Mouse (Mus musculus): Measurements from ENCODE around the gene Clk4. TPM values are rescaled to one million over a fixed set of nuclear protein-coding genes. Genes with fewer than 3 reads are reported as not detected.

Clk4 gene
- 137 and 160 TPM in 2 replicates for polyA plus RNA-seq (2015; fragmentation: Nextera tagmentation; extraction: Ambion mirVana)

- WGBS = 87% methylated on average over 3 of the region's 3 CpGs
- peaks cover 31% of the 10 kb centered on the region for H3K4me1 ChIP-seq (ENCODE audit: control insufficient read depth, insufficient read depth, low read length)
- no peak for ATAC-seq
- H3K27ac ChIP-seq (ENCODE audit: low read length) = peak within 1 kb of the TSS; percentile 88
- peak within 1 kb of the TSS; percentile 99 for H3K9ac ChIP-seq (ENCODE audit: low read depth, low read length)
- H3K36me3 ChIP-seq (ENCODE audit: control insufficient read depth, insufficient read depth, low read length) = no peaks in the 10 kb centered on the region
- H3K9me3 ChIP-seq (replicated peaks; ENCODE audit: control insufficient read depth, low read length, poor library complexity, severe bottlenecking) = no peaks in the 10 kb centered on the region
- H3K4me2 ChIP-seq (ENCODE audit: low read length) = peak within 1 kb of the TSS; percentile 92
- no peaks in the 10 kb centered on the region for H3K27me3 ChIP-seq (ENCODE audit: control insufficient read depth, insufficient read depth, low read depth, low read length)
- peak within 1 kb of the TSS; percentile 95 for H3K4me3 ChIP-seq (ENCODE audit: low read depth, low read length)
Measured at GRCm38 (mm10) chr11:51261680-51262219, at the start of gene Clk4. TSS of gene Clk4 (plus strand) at chr11:51261730.

GRCm38 (mm10) chr11:51214021-51214420 is 47.5 kb upstream of the Clk4 start:
- Histone ChIP-seq H3K36me3 (ENCODE audit: control insufficient read depth, insufficient read depth, low read length) (no peaks in the 10 kb centered on the region), H3K4me1 (ENCODE audit: control insufficient read depth, insufficient read depth, low read length) (no peaks in the 10 kb centered on the region), H3K9me3 (replicated peaks; ENCODE audit: control insufficient read depth, low read length, poor library complexity, severe bottlenecking) (no peaks in the 10 kb centered on the region), H3K4me2 (ENCODE audit: low read length) (no peak overlapping the region), H3K27me3 (ENCODE audit: control insufficient read depth, insufficient read depth, low read depth, low read length) (no peaks in the 10 kb centered on the region), H3K4me3 (ENCODE audit: low read depth, low read length) (no peak overlapping the region), H3K9ac (ENCODE audit: low read depth, low read length) (no peak overlapping the region), H3K27ac (ENCODE audit: low read length) (no peak overlapping the region)
- WGBS = 85% methylated on average over 7 of the region's 7 CpGs
- no peak for ATAC-seq

- H3K4me1 ChIP-seq (ENCODE audit: control insufficient read depth, insufficient read depth, low read length) = no peaks in the 10 kb centered on the region
- no peak overlapping the region for H3K27ac ChIP-seq (ENCODE audit: low read length)
- no peak for ATAC-seq
- no peak overlapping the region for H3K4me3 ChIP-seq (ENCODE audit: low read depth, low read length)
- no peaks in the 10 kb centered on the region for H3K36me3 ChIP-seq (ENCODE audit: control insufficient read depth, insufficient read depth, low read length)
- H3K4me2 ChIP-seq (ENCODE audit: low read length) = no peak overlapping the region
- no peak overlapping the region for H3K9ac ChIP-seq (ENCODE audit: low read depth, low read length)
- 81% methylated on average over 12 of the region's 12 CpGs for WGBS
- H3K27me3 ChIP-seq (ENCODE audit: control insufficient read depth, insufficient read depth, low read depth, low read length) = no peaks in the 10 kb centered on the region
- no peaks in the 10 kb centered on the region for H3K9me3 ChIP-seq (replicated peaks; ENCODE audit: control insufficient read depth, low read length, poor library complexity, severe bottlenecking)
Measured at GRCm38 (mm10) chr11:51219396-51219980, 42.0 kb upstream of the Clk4 start.

- Histone ChIP-seq H3K4me2 (ENCODE audit: low read length) (no peak within 1 kb of the TSS), H3K27ac (ENCODE audit: low read length) (no peak within 1 kb of the TSS), H3K36me3 (ENCODE audit: control insufficient read depth, insufficient read depth, low read length) (no peaks in the 10 kb centered on the region), H3K4me3 (ENCODE audit: low read depth, low read length) (no peak within 1 kb of the TSS), H3K9me3 (replicated peaks; ENCODE audit: control insufficient read depth, low read length, poor library complexity, severe bottlenecking) (no peaks in the 10 kb centered on the region), H3K4me1 (ENCODE audit: control insufficient read depth, insufficient read depth, low read length) (no peaks in the 10 kb centered on the region), H3K27me3 (ENCODE audit: control insufficient read depth, insufficient read depth, low read depth, low read length) (no peaks in the 10 kb centered on the region), H3K9ac (ENCODE audit: low read depth, low read length) (no peak within 1 kb of the TSS)
- WGBS = 97% methylated on average over 11 of the region's 11 CpGs
- no peak for ATAC-seq
Measured at GRCm38 (mm10) chr11:51220308-51220707, 41.2 kb upstream of the Clk4 start, which contains the start of gene Gm12569. TSS of gene Gm12569 (plus strand) at chr11:51220473.

- no peak overlapping the region for H3K9ac ChIP-seq (ENCODE audit: low read depth, low read length)
- no peaks in the 10 kb centered on the region for H3K27me3 ChIP-seq (ENCODE audit: control insufficient read depth, insufficient read depth, low read depth, low read length)
- ATAC-seq = no peak
- H3K9me3 ChIP-seq (replicated peaks; ENCODE audit: control insufficient read depth, low read length, poor library complexity, severe bottlenecking) = no peaks in the 10 kb centered on the region
- no peaks in the 10 kb centered on the region for H3K36me3 ChIP-seq (ENCODE audit: control insufficient read depth, insufficient read depth, low read length)
- 88% methylated on average over 4 of the region's 4 CpGs for WGBS
- no peaks in the 10 kb centered on the region for H3K4me1 ChIP-seq (ENCODE audit: control insufficient read depth, insufficient read depth, low read length)
- H3K4me2 ChIP-seq (ENCODE audit: low read length) = no peak overlapping the region
- H3K4me3 ChIP-seq (ENCODE audit: low read depth, low read length) = no peak overlapping the region
- H3K27ac ChIP-seq (ENCODE audit: low read length) = no peak overlapping the region
Measured at GRCm38 (mm10) chr11:51227104-51227503, 34.4 kb upstream of the Clk4 start.

GRCm38 (mm10) chr11:51234626-51235025 is 26.9 kb upstream of the Clk4 start:
- no peaks in the 10 kb centered on the region for H3K27me3 ChIP-seq (ENCODE audit: control insufficient read depth, insufficient read depth, low read depth, low read length)
- no peak overlapping the region for H3K9ac ChIP-seq (ENCODE audit: low read depth, low read length)
- WGBS = 87% methylated on average over 9 of the region's 9 CpGs
- no peaks in the 10 kb centered on the region for H3K36me3 ChIP-seq (ENCODE audit: control insufficient read depth, insufficient read depth, low read length)
- no peak overlapping the region for H3K4me3 ChIP-seq (ENCODE audit: low read depth, low read length)
- H3K27ac ChIP-seq (ENCODE audit: low read length) = no peak overlapping the region
- ATAC-seq = no peak
- H3K4me2 ChIP-seq (ENCODE audit: low read length) = no peak overlapping the region
- H3K9me3 ChIP-seq (replicated peaks; ENCODE audit: control insufficient read depth, low read length, poor library complexity, severe bottlenecking) = no peaks in the 10 kb centered on the region
- no peaks in the 10 kb centered on the region for H3K4me1 ChIP-seq (ENCODE audit: control insufficient read depth, insufficient read depth, low read length)

GRCm38 (mm10) chr11:51242897-51243296 is 18.6 kb upstream of the Clk4 start:
- WGBS = 88% methylated on average over 2 of the region's 2 CpGs
- no peaks in the 10 kb centered on the region for H3K9me3 ChIP-seq (replicated peaks; ENCODE audit: control insufficient read depth, low read length, poor library complexity, severe bottlenecking)
- ATAC-seq = no peak

GRCm38 (mm10) chr11:51257006-51257405 is 4.5 kb upstream of the Clk4 start:
- no peak for ATAC-seq
- Histone ChIP-seq H3K4me3 (ENCODE audit: low read depth, low read length) (no peak overlapping the region), H3K9ac (ENCODE audit: low read depth, low read length) (no peak overlapping the region), H3K4me1 (ENCODE audit: control insufficient read depth, insufficient read depth, low read length) (0 out of 2 replicates have a peak, but pooled peaks cover under 1% of the 10 kb centered on the region), H3K36me3 (ENCODE audit: control insufficient read depth, insufficient read depth, low read length) (no peaks in the 10 kb centered on the region), H3K27me3 (ENCODE audit: control insufficient read depth, insufficient read depth, low read depth, low read length) (no peaks in the 10 kb centered on the region), H3K9me3 (replicated peaks; ENCODE audit: control insufficient read depth, low read length, poor library complexity, severe bottlenecking) (no peaks in the 10 kb centered on the region), H3K27ac (ENCODE audit: low read length) (no peak overlapping the region), H3K4me2 (ENCODE audit: low read length) (no peak overlapping the region)
- 90% methylated on average over 4 of the region's 4 CpGs for WGBS

More at GRCm38 (mm10) chr11:51242897-51243296, 18.6 kb upstream of the Clk4 start:
- H3K4me2 ChIP-seq (ENCODE audit: low read length) = no peak overlapping the region
- H3K4me1 ChIP-seq (ENCODE audit: control insufficient read depth, insufficient read depth, low read length) = no peaks in the 10 kb centered on the region
- no peaks in the 10 kb centered on the region for H3K27me3 ChIP-seq (ENCODE audit: control insufficient read depth, insufficient read depth, low read depth, low read length)
- no peak overlapping the region for H3K4me3 ChIP-seq (ENCODE audit: low read depth, low read length)
- no peaks in the 10 kb centered on the region for H3K36me3 ChIP-seq (ENCODE audit: control insufficient read depth, insufficient read depth, low read length)
- H3K9ac ChIP-seq (ENCODE audit: low read depth, low read length) = no peak overlapping the region
- H3K27ac ChIP-seq (ENCODE audit: low read length) = no peak overlapping the region

Measured in midbrain, embryonic 16.5 days (tissue).